Mouse (Mus musculus) fibroblast of lung, adult 2 months (primary cell): ENCODE data around the gene Aprt.

Experiments
- DNase-seq: peaks from one replicate; pipeline ENCODE4 v3.0.0-alpha.2; 2011; ENCODE audit warnings: low read depth

Gene Aprt

DNA sequence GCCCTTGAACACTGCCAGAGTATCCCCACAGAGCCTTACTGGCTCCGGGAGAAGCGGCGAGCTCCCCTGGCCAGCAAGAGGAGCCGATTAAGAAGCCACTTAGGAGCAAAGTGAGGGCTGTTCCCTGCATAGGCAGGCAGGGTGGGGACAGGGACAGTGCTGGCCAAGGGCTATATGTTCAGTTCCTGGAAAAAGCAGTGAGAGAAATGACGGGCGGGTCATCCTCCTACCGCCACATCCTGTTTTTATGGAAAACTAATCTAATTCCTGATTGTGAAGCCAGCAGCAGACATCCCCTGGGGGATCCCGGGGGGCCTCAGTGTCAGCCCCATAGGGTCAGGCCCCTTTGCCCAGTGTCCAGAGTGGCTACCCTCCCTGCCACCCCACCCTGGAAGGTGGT is 45.4 kb downstream of the Aprt start:
- DNase-seq, result no peak

DNA sequence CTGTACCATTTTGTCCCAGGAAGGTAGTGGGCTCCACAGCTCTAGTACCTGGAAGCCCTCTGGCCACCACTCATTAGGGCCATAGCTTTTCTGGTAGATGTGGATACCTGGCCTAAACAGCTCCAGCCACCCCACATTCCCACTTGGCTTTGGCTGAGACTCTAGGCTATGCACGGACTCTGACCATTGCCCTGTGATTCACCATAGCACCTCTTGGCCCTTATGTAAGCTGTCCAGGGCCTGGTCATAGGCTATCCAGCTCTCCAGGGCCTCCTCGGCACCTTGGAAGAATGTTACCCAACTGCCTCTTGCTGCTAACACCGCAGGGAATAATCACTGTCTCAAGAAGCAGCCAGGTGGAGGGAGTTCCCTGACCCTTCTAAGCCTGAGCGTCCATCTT is 47.5 kb downstream of the Aprt start:
- DNase-seq, result no peak

DNA sequence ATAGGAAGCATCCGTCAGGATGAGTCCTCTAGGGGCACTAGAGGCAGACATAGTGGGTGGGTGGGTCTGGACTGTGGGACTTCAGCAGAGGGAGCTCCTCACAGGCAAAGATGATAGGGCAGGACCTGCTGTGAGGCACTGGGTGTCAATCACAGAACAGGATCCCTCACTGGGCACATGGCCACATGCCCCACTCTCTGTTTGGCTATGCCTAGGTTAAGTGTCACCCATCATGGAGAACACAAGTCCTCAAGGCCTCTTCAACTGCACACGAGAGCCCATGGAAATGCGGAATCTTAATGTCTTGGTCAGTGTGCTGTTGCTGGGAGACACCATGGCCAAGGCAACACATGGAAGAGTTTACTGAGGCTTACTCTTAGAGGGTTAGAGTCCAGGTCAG is 48.8 kb downstream of the Aprt start:
- DNase-seq, result no peak

DNA sequence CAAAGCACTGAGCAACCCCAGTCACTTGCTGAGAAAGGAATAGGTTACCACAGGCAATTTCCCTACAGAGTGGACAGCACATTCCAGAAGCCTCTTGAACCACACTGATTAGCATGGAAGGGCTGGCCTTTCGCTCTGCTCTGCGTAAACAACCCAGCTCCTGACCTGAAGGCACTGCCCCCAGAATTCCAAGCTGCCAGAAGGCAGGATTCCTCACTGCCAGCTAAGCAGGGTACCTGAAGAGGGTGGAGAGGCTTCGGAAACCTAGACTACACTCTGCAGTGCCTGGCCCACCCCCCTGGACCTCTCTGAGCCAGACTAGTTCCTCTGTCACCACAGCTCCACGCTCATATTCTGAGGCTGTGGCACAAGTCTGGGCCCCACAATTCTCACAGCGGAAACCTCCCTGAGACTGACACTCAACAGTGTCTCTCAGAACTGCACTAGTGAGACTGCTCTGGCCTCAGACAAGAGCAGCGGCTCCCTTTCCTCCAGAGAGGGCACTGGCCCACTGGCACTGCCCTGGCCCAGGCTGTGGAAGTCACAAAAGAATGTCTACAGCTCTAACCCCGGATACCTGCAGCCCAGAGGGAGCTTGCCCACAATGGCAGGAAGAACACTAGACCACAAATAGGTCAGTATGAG is 50.1 kb downstream of the Aprt start:
- DNase-seq, result no peak

DNA sequence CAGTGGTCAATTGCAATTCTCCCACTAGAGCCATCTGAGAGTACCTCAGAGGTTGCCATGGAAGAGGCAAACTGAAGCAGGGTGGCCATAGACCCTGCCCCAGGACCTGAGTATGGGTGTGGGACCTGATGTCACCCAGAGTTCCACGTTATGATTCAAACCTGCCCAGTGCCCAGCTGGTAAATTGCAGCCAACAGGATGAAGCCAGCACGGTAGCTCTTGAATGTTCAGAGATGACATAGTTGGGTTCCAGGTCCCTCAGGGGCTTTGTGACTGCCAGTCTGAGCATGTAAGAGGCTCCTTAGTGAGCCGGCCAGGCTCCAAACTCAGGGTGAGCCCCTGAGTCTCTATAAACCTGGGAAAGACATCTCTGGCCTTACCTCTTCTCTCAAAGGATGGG is 50.6 kb downstream of the Aprt start:
- no peak for DNase-seq

DNA sequence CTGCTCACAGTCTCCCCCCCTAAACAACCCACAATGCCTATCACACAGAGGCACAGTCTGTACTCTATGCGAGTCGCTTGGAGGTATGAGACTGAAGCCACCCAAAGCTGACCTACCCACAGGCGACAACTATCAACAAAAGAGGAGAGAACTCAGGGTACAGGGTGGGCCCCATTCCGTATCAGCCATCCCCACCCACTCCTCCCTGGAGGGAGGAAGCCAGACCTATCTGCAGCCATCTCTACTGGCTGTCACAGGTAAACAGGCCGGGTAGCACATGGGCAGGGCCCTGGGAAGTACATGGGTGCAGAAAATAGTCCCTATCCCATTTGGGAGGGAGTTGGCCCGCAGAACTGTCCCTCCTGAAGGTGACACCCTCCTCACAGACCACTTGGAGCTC is 51.7 kb downstream of the Aprt start:
- DNase-seq, result no peak
